Mouse (Mus musculus): Measurements from ENCODE around the gene Gm11060.

The Gm11060 gene

GRCm38 (mm10) chr2:105091718-105092117 is at the start of gene Gm11060:
Gene Gm11060, plus strand, starts transcription at chr2:105092018.
- in situ Hi-C loops (cut with MboI, MseI): no loop called here

- in situ Hi-C loops (cut with MboI, MseI): no loop called here
These were observed 48.7 kb upstream of the Gm11060 start for GRCm38 (mm10) chr2:105043152-105043551.

GRCm38 (mm10) chr2:105048301-105048700 is 43.5 kb upstream of the Gm11060 start:
- in situ Hi-C loops (cut with MboI, MseI): no loop called here

GRCm38 (mm10) chr2:105055529-105055928 is 36.3 kb upstream of the Gm11060 start:
- in situ Hi-C loops (cut with MboI, MseI): no loop called here

- in situ Hi-C loops (cut with MboI, MseI): no loop called here
These were observed 33.2 kb upstream of the Gm11060 start for GRCm38 (mm10) chr2:105058577-105059116.

- in situ Hi-C loops (cut with MboI, MseI): no loop called here
These were observed 29.0 kb upstream of the Gm11060 start for GRCm38 (mm10) chr2:105062741-105063372.

GRCm38 (mm10) chr2:105072496-105072895 is 19.3 kb upstream of the Gm11060 start:
- in situ Hi-C loops (cut with MboI, MseI): no loop called here

- in situ Hi-C loops (cut with MboI, MseI): no loop called here
These were observed 17.6 kb upstream of the Gm11060 start for GRCm38 (mm10) chr2:105074196-105074595.

GRCm38 (mm10) chr2:105075809-105076208 is 16.0 kb upstream of the Gm11060 start:
- in situ Hi-C loops (cut with MboI, MseI): no loop called here

- in situ Hi-C loops (cut with MboI, MseI): no loop called here
These were observed 14.7 kb upstream of the Gm11060 start for GRCm38 (mm10) chr2:105077151-105077550.

GRCm38 (mm10) chr2:105082256-105082790 is 9.5 kb upstream of the Gm11060 start:
- in situ Hi-C loops (cut with MboI, MseI): no loop called here

GRCm38 (mm10) chr2:105084035-105084434 is 7.8 kb upstream of the Gm11060 start:
- in situ Hi-C loops (cut with MboI, MseI): no loop called here

GRCm38 (mm10) chr2:105086081-105086480 is 5.7 kb upstream of the Gm11060 start:
- in situ Hi-C loops (cut with MboI, MseI): no loop called here

- in situ Hi-C loops (cut with MboI, MseI): no loop called here
These were observed 3.8 kb upstream of the Gm11060 start for GRCm38 (mm10) chr2:105088005-105088404.

- in situ Hi-C loops (cut with MboI, MseI): no loop called here
These were observed 2.7 kb upstream of the Gm11060 start for GRCm38 (mm10) chr2:105089083-105089482.

- in situ Hi-C loops (cut with MboI, MseI): no loop called here
These were observed 2.0 kb upstream of the Gm11060 start for GRCm38 (mm10) chr2:105089581-105090508.

- in situ Hi-C loops (cut with MboI, MseI): no loop called here
These were observed 827 bp upstream of the Gm11060 start for GRCm38 (mm10) chr2:105090991-105091390.

GRCm38 (mm10) chr2:105097294-105097953 is 5.6 kb downstream of the Gm11060 start:
- in situ Hi-C loops (cut with MboI, MseI): no loop called here

GRCm38 (mm10) chr2:105099410-105099809 is 7.6 kb downstream of the Gm11060 start:
- in situ Hi-C loops (cut with MboI, MseI): no loop called here

GRCm38 (mm10) chr2:105100541-105100940 is 8.7 kb downstream of the Gm11060 start:
- in situ Hi-C loops (cut with MboI, MseI): no loop called here

GRCm38 (mm10) chr2:105108703-105109158 is 16.9 kb downstream of the Gm11060 start:
- in situ Hi-C loops (cut with MboI, MseI): no loop called here

- in situ Hi-C loops (cut with MboI, MseI): no loop called here
These were observed 22.3 kb downstream of the Gm11060 start for GRCm38 (mm10) chr2:105114074-105114473.
